Mouse (Mus musculus) midbrain, embryonic 16.5 days (tissue): ENCODE results near the gene Ypel5. TPM values are rescaled to one million over a fixed set of nuclear protein-coding genes. Genes with fewer than 3 reads are reported as not detected.
A peak's percentile ranks its signal among the peaks of the same experiment; 100 is the strongest.

Experiments
- ATAC-seq: fragments of 200-750 bp; cut with Nextera tagmentation; 2 replicates; pipeline ENCODE4 v1.8.0; 2017; ENCODE audit warnings: moderate TSS enrichment
- H3K27ac ChIP-seq: fragments of 300-500 bp; sonication (generic); 2 replicates; pipeline ENCODE4 v1.5.1; 2014; ENCODE audit warnings: mild to moderate bottlenecking, low read length, mixed read lengths
- H3K27me3 ChIP-seq: fragments of 300-500 bp; sonication (generic); 2 replicates; pipeline ENCODE4 v1.6.1; 2014; ENCODE audit warnings: low read depth, low read length, mixed read lengths; ENCODE audit not compliant: control insufficient read depth, insufficient read depth
- H3K36me3 ChIP-seq: fragments of 300-500 bp; sonication (generic); 2 replicates; pipeline ENCODE4 v1.6.1; 2014; ENCODE audit warnings: mild to moderate bottlenecking, low read length, moderate library complexity, mixed read lengths; ENCODE audit not compliant: control insufficient read depth, insufficient read depth
- H3K4me1 ChIP-seq: fragments of 300-500 bp; sonication (generic); 2 replicates; pipeline ENCODE4 v1.6.1; 2014; ENCODE audit warnings: mild to moderate bottlenecking, low read length, mixed read lengths; ENCODE audit not compliant: control insufficient read depth, insufficient read depth
- H3K4me2 ChIP-seq: fragments of 300-500 bp; sonication (generic); 2 replicates; pipeline ENCODE4 v1.6.1; 2014; ENCODE audit warnings: mild to moderate bottlenecking, low read length, mixed read lengths
- H3K4me3 ChIP-seq: fragments of 300-500 bp; sonication (generic); 2 replicates; pipeline ENCODE4 v1.5.1; 2014; ENCODE audit warnings: low read depth, mild to moderate bottlenecking, low read length, moderate library complexity, mixed read lengths
- H3K9ac ChIP-seq: fragments of 300-500 bp; sonication (generic); 2 replicates; pipeline ENCODE4 v1.6.1; 2014; ENCODE audit warnings: low read depth, low read length, mixed read lengths
- H3K9me3 ChIP-seq: fragments of 300-500 bp; sonication (generic); replicated peaks from 2 replicates; pipeline ENCODE4 v1.6.1; 2014; ENCODE audit warnings: mild to moderate bottlenecking, low read length, mixed read lengths; ENCODE audit not compliant: control insufficient read depth, poor library complexity, severe bottlenecking
- WGBS: fragments of 180-500 bp; shearing (Covaris S2); extraction: QIAGEN DNeasy Blood & Tissue Kit; methylation state at CpG from one replicate; pipeline ENCODE4 v1.1.7; 2014; 5-methylcytosine and 5-hydroxymethylcytosine counted together
- polyA plus RNA-seq: library from polyadenylated mRNA; unstranded; fragments of >200 nt; fragmentation: Nextera tagmentation; extraction: Ambion mirVana; gene quantifications from 2 replicates; pipeline ENCODE4 v1.2.1, GENCODE M21; 2015

Gene Ypel5
- polyA plus RNA-seq, 1 experiment from 2014 or later = 116 TPM

- Histone ChIP-seq H3K4me3 (no peak overlapping the region), H3K36me3 (no peaks in the 10 kb centered on the region), H3K4me1 (no peaks in the 10 kb centered on the region), H3K9ac (no peak overlapping the region), H3K27ac (no peak overlapping the region), H3K27me3 (no peaks in the 10 kb centered on the region), H3K4me2 (no peak overlapping the region), H3K9me3 (no peaks in the 10 kb centered on the region)
- no peak for ATAC-seq
- 81% methylated on average over 10 of the region's 10 CpGs for WGBS
Measured at GRCm38 (mm10) chr17:72863226-72863625, 27.0 kb downstream of the Ypel5 start.

GRCm38 (mm10) chr17:72866624-72867245, 30.5 kb downstream of the Ypel5 start:
- 92% methylated on average over 3 of the region's 3 CpGs for WGBS
- ATAC-seq = no peak
- H3K4me2 ChIP-seq = no peak overlapping the region
- no peaks in the 10 kb centered on the region for H3K36me3 ChIP-seq
- H3K4me1 ChIP-seq = no peaks in the 10 kb centered on the region
- no peak overlapping the region for H3K9ac ChIP-seq
- 0 out of 2 replicates have a peak, but pooled peaks cover 3% of the 10 kb centered on the region for H3K9me3 ChIP-seq
- no peaks in the 10 kb centered on the region for H3K27me3 ChIP-seq
- no peak overlapping the region for H3K27ac ChIP-seq
- H3K4me3 ChIP-seq = no peak overlapping the region

- no peaks in the 10 kb centered on the region for H3K36me3 ChIP-seq
- no peaks in the 10 kb centered on the region for H3K27me3 ChIP-seq
- no peak overlapping the region for H3K4me3 ChIP-seq
- H3K9me3 ChIP-seq = 0 out of 2 replicates have a peak, but pooled peaks cover 3% of the 10 kb centered on the region
- 90% methylated on average over 2 of the region's 2 CpGs for WGBS
- no peaks in the 10 kb centered on the region for H3K4me1 ChIP-seq
- H3K4me2 ChIP-seq = no peak overlapping the region
- H3K27ac ChIP-seq = no peak overlapping the region
- H3K9ac ChIP-seq = no peak overlapping the region
- ATAC-seq = no peak
Measured at GRCm38 (mm10) chr17:72868181-72868580, 31.9 kb downstream of the Ypel5 start.

- no peak for ATAC-seq
- no peak overlapping the region for H3K27ac ChIP-seq
Measured at GRCm38 (mm10) chr17:72878979-72879378, 42.7 kb downstream of the Ypel5 start.

GRCm38 (mm10) chr17:72880156-72880555, 43.9 kb downstream of the Ypel5 start:
- 86% methylated on average over 3 of the region's 3 CpGs for WGBS
- no peaks in the 10 kb centered on the region for H3K27me3 ChIP-seq
- H3K4me1 ChIP-seq = no peaks in the 10 kb centered on the region
- no peak overlapping the region for H3K9ac ChIP-seq
- no peaks in the 10 kb centered on the region for H3K9me3 ChIP-seq
- H3K4me3 ChIP-seq = no peak overlapping the region
- H3K27ac ChIP-seq = no peak overlapping the region
- H3K4me2 ChIP-seq = no peak overlapping the region
- no peaks in the 10 kb centered on the region for H3K36me3 ChIP-seq
- ATAC-seq = no peak

More at GRCm38 (mm10) chr17:72878979-72879378, 42.7 kb downstream of the Ypel5 start:
- Histone ChIP-seq H3K36me3 (no peaks in the 10 kb centered on the region), H3K4me2 (no peak overlapping the region), H3K4me1 (no peaks in the 10 kb centered on the region), H3K9ac (no peak overlapping the region), H3K9me3 (no peaks in the 10 kb centered on the region), H3K27me3 (no peaks in the 10 kb centered on the region), H3K4me3 (no peak overlapping the region)
- 96% methylated on average over 9 of the region's 9 CpGs for WGBS

- Histone ChIP-seq H3K36me3 (no peaks in the 10 kb centered on the region), H3K4me2 (no peak overlapping the region), H3K27me3 (no peaks in the 10 kb centered on the region), H3K4me3 (no peak overlapping the region), H3K4me1 (no peaks in the 10 kb centered on the region), H3K27ac (no peak overlapping the region), H3K9ac (no peak overlapping the region), H3K9me3 (no peaks in the 10 kb centered on the region)
- 83% methylated on average over 3 of the region's 3 CpGs for WGBS
- no peak for ATAC-seq
Measured at GRCm38 (mm10) chr17:72881051-72881450, 44.8 kb downstream of the Ypel5 start.

GRCm38 (mm10) chr17:72881804-72882203, 45.6 kb downstream of the Ypel5 start:
- WGBS = 56% methylated on average over 1 of the region's 1 CpGs
- Histone ChIP-seq H3K36me3 (no peaks in the 10 kb centered on the region), H3K4me3 (no peak overlapping the region), H3K27me3 (no peaks in the 10 kb centered on the region), H3K4me2 (no peak overlapping the region), H3K4me1 (no peaks in the 10 kb centered on the region), H3K9me3 (no peaks in the 10 kb centered on the region), H3K27ac (no peak overlapping the region), H3K9ac (no peak overlapping the region)
- ATAC-seq = no peak

- peak; percentile 94 for ATAC-seq
- H3K36me3 ChIP-seq = no peaks in the 10 kb centered on the region
Measured at GRCm38 (mm10) chr17:72889556-72890397, 53.5 kb downstream of the Ypel5 start.

GRCm38 (mm10) chr17:72890398-72890898, 54.2 kb downstream of the Ypel5 start:
- H3K4me3 ChIP-seq = no peak overlapping the region
- no peaks in the 10 kb centered on the region for H3K9me3 ChIP-seq
- peak overlapping the region; percentile 37; the same call in 1 of the 2 replicates for H3K4me2 ChIP-seq
- no peaks in the 10 kb centered on the region for H3K36me3 ChIP-seq
- peak overlapping the region; percentile 36; the same call in 1 of the 2 replicates for H3K9ac ChIP-seq
- ATAC-seq = peak; percentile 61
- H3K27ac ChIP-seq = peak overlapping the region; percentile 45
- WGBS = 42% methylated on average over 8 of the region's 8 CpGs
- H3K4me1 ChIP-seq = peaks cover 10% of the 10 kb centered on the region
- H3K27me3 ChIP-seq = no peaks in the 10 kb centered on the region; the same call in 1 of the 2 replicates

More at GRCm38 (mm10) chr17:72889556-72890397, 53.5 kb downstream of the Ypel5 start:
- H3K4me3 ChIP-seq = no peak overlapping the region
- peaks cover 10% of the 10 kb centered on the region for H3K4me1 ChIP-seq
- no peaks in the 10 kb centered on the region for H3K9me3 ChIP-seq
- 10% methylated on average over 18 of the region's 20 CpGs for WGBS
- peak overlapping the region; percentile 65 for H3K27ac ChIP-seq
- 0 out of 2 replicates have a peak overlapping the region, but pooled peaks have one; percentile 35 for H3K9ac ChIP-seq
- H3K27me3 ChIP-seq = no peaks in the 10 kb centered on the region; the same call in 1 of the 2 replicates
- peak overlapping the region; percentile 37 for H3K4me2 ChIP-seq
